Mouse (Mus musculus): ENCODE results near the gene Tenm2. TPM values are rescaled to one million over a fixed set of nuclear protein-coding genes. Genes with fewer than 3 reads are reported as not detected.

Tenm2 gene
- 0.13 and 0.32 TPM in 2 replicates for polyA plus RNA-seq (2015; fragmentation: Nextera tagmentation; extraction: Ambion mirVana)

DNA sequence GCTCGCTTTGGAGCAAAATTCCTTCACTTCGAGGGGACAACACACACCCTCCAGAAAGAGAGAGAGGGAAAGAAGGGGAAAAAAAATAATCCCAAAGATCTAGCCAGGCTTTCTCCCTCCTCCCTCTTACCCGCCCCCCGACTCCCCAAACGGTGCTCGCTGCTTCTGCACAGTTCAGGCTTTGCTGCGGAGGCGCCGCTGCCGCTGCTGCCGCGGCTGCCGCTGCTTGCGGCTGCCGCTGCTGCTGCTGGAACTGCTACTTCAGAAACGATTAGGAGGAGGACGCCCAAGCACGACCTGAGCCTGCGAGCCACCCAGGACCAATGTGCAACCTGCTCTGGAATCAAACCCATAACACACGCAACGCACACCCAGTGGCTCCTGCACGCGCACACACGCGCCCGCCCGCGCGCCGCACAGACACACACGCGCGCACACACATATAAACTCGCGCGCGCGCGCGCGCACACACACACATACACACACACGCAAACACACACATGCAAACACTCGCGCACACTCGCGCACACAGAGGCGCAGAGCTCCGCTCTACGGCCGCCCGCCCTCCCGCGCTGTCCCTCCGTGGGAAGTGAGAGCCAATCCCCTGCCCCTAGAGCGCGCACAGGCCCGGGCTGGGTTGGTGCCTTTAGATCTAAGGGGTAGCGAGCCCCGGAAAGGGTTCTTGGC is at the start of gene Tenm2:
Tenm2 (minus strand) TSS at position 51 of the 687 bp plus-strand sequence.

DNA sequence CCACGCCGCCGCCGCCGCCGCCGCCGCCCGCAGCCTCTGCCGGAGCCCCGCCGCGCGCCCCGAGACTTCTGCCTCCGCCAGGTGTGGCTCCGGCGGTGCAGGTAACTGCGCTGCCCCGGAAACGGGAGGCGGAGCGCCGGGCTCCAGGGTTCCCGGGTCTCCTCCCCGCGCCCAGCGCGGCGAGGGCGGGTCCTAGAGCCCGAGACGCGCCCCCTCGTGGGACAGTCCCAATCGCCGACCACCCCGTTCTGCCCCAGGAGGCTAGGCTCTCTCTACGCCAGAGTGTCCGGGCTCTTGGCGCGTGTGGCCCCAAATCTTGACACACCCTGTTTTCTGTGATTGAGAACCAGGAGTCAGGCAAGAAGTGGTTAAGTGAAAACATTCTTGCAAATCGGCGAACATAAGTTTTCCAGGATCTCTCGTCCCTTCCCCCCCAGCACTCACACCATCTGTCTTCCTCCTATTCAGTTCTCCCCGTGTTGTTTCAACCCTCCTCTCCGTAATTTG is 1255.3 kb downstream of the Tenm2 start, which contains the start of gene Wwc1:
Wwc1 (minus strand) TSS at position 117 of the 507 bp plus-strand sequence.

Data from skeletal muscle tissue, postnatal 0 days (tissue).